Mouse (Mus musculus): ENCODE data around the gene Fgfr2.

DNA sequence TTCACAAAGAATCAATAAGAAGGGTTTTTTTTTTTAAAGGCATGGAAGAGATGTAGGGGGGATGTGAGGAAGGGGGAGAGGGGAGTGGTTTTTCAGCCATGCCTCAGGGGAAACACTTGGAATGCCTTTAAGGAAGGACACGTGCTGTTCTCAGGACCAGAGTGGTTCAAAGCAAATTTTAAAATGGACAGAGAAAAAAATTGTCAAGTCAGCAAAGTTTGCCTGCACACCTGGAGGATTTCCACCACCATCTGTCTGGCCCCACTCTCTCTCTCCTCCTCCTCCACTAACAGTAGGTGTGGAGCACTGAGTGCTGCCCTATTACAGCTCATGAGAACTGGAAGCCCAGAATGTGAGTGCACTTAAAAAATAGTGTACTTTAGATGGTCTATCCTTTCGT is 1619.4 kb downstream of the Fgfr2 start:
- no peak for TF ChIP-seq POLR2A (IDR thresholded peaks at IDR 0.05; ENCODE audit: borderline replicate concordance, extremely low read depth, insufficient read depth, insufficient read length, poor library complexity, severe bottlenecking)
- TF ChIP-seq CTCF (IDR thresholded peaks at IDR 0.05; ENCODE audit: borderline replicate concordance, extremely low read depth, insufficient read depth, insufficient read length), result no peak

All from brain, embryonic 14.5 days (tissue).